14 mouse cellular contexts compared by ENCODE assay signal in genomic region chr3:138787758-138788488, GRCm38 (mm10). TPM values are rescaled to one million over a fixed set of nuclear protein-coding genes. Genes with fewer than 3 reads are reported as not detected.
DNase-seq lines count a peak whose midpoint lies in the region; ATAC-seq lines count a peak whose summit lies in the region.
"Had no signal": no experiment of that assay in that cellular context is flagged by ENCODE, and none has a peak within 500 bp of the region (broad histone marks: within the 10 kb centered on the region; RNA-seq: fewer than 3 reads in every experiment).

No protein-coding gene starts in this region.

- WGBS in hindbrain, embryonic 13.5 days = 86% methylated on average over 18 of the region's 18 CpGs
- 83% methylated on average over 18 of the region's 18 CpGs for WGBS in hindbrain, embryonic 16.5 days
- 91% methylated on average over 18 of the region's 18 CpGs for WGBS in midbrain, embryonic 11.5 days
- 91% methylated on average over 18 of the region's 18 CpGs for WGBS in midbrain, embryonic 13.5 days
- WGBS in midbrain, embryonic 15.5 days = 86% methylated on average over 18 of the region's 18 CpGs

- H3K27ac ChIP-seq in hindbrain, embryonic 13.5 days = 0 out of 2 replicates have a peak overlapping the region, but pooled peaks have one; percentile 8
- no peak overlapping the region for H3K27ac ChIP-seq in hindbrain, embryonic 16.5 days (ENCODE audit: low read depth, low read length)
- H3K27ac ChIP-seq in midbrain, embryonic 11.5 days (ENCODE audit: low read depth, low read length) = no peak overlapping the region
- no peak overlapping the region for H3K27ac ChIP-seq in midbrain, embryonic 13.5 days
- H3K27ac ChIP-seq in midbrain, embryonic 15.5 days = 0 out of 2 replicates have a peak overlapping the region, but pooled peaks have one; percentile 45
- H3K27ac ChIP-seq: liver, embryonic 12.5 days; neural tube, embryonic 12.5 days had no signal

- no peak overlapping the region for H3K9ac ChIP-seq in hindbrain, embryonic 13.5 days
- no peak overlapping the region for H3K9ac ChIP-seq in hindbrain, embryonic 16.5 days (ENCODE audit: low read depth, low read length)
- no peak overlapping the region for H3K9ac ChIP-seq in midbrain, embryonic 11.5 days (ENCODE audit: low read length)
- H3K9ac ChIP-seq in midbrain, embryonic 13.5 days (replicated peaks) = no peak overlapping the region
- no peak overlapping the region for H3K9ac ChIP-seq in midbrain, embryonic 15.5 days
- H3K9ac ChIP-seq: hindbrain, embryonic 15.5 days; liver, embryonic 12.5 days; neural tube, embryonic 12.5 days had no signal

- DNase-seq in midbrain, embryonic 11.5 days (ENCODE audit: low spot score, missing footprints) = no peak
- DNase-seq in ZHBTc4 (ENCODE audit: low read depth, low spot score) (peak; percentile 76), MN1 (ENCODE audit: low spot score) (no peak)
- DNase-seq in spleen, adult 18-20 months = no peak
- DNase-seq: kidney, adult 2 months; retina, postnatal 1 day; thymus, postnatal 25 days had no signal

- ATAC-seq in hindbrain, embryonic 13.5 days (ENCODE audit: low FRiP score) = no peak
- no peak for ATAC-seq in hindbrain, embryonic 16.5 days
- ATAC-seq in midbrain, embryonic 11.5 days (ENCODE audit: low FRiP score) = peak; percentile 45; the same call in 1 of the 2 replicates
- ATAC-seq in midbrain, embryonic 13.5 days = no peak; the same call in 1 of the 2 replicates
- ATAC-seq in midbrain, embryonic 15.5 days (replicated peaks) = peak; percentile 10; the same call in 1 of the 2 replicates
- ATAC-seq: liver, embryonic 12.5 days had no signal

- H3K4me2 ChIP-seq in hindbrain, embryonic 13.5 days = no peak overlapping the region
- H3K4me2 ChIP-seq in hindbrain, embryonic 16.5 days (ENCODE audit: low read length) = no peak overlapping the region
- H3K4me2 ChIP-seq in midbrain, embryonic 11.5 days = no peak overlapping the region
- no peak overlapping the region for H3K4me2 ChIP-seq in midbrain, embryonic 13.5 days (replicated peaks)
- H3K4me2 ChIP-seq in midbrain, embryonic 15.5 days = no peak overlapping the region
- H3K4me2 ChIP-seq: hindbrain, embryonic 15.5 days; liver, embryonic 12.5 days; neural tube, embryonic 12.5 days had no signal

- peaks cover 30% of the 10 kb centered on the region for H3K4me1 ChIP-seq in hindbrain, embryonic 13.5 days (replicated peaks)
- peaks cover 12% of the 10 kb centered on the region for H3K4me1 ChIP-seq in hindbrain, embryonic 16.5 days (ENCODE audit: control insufficient read depth, insufficient read depth, low read depth, low read length)
- H3K4me1 ChIP-seq in midbrain, embryonic 11.5 days (ENCODE audit: control insufficient read depth, insufficient read depth, low read length) = peaks cover 6% of the 10 kb centered on the region
- H3K4me1 ChIP-seq in midbrain, embryonic 13.5 days (replicated peaks) = peaks cover 26% of the 10 kb centered on the region
- H3K4me1 ChIP-seq in midbrain, embryonic 15.5 days = peaks cover 16% of the 10 kb centered on the region
- H3K4me1 ChIP-seq: liver, embryonic 12.5 days had no signal

- no peaks in the 10 kb centered on the region for H3K36me3 ChIP-seq in hindbrain, embryonic 13.5 days
- H3K36me3 ChIP-seq in hindbrain, embryonic 16.5 days (ENCODE audit: control insufficient read depth, insufficient read depth, low read length) = no peaks in the 10 kb centered on the region
- H3K36me3 ChIP-seq in midbrain, embryonic 11.5 days (ENCODE audit: control insufficient read depth, insufficient read depth, low read length) = no peaks in the 10 kb centered on the region
- no peaks in the 10 kb centered on the region for H3K36me3 ChIP-seq in midbrain, embryonic 13.5 days
- H3K36me3 ChIP-seq in midbrain, embryonic 15.5 days (replicated peaks) = no peaks in the 10 kb centered on the region
- H3K36me3 ChIP-seq: hindbrain, embryonic 15.5 days; liver, embryonic 12.5 days had no signal

- no peaks in the 10 kb centered on the region for H3K27me3 ChIP-seq in hindbrain, embryonic 13.5 days
- H3K27me3 ChIP-seq in hindbrain, embryonic 16.5 days (replicated peaks; ENCODE audit: control insufficient read depth, insufficient read depth, low read length) = no peaks in the 10 kb centered on the region
- no peaks in the 10 kb centered on the region for H3K27me3 ChIP-seq in midbrain, embryonic 11.5 days (ENCODE audit: control insufficient read depth, insufficient read depth, low read length)
- H3K27me3 ChIP-seq in midbrain, embryonic 13.5 days = no peaks in the 10 kb centered on the region
- H3K27me3 ChIP-seq in midbrain, embryonic 15.5 days (replicated peaks) = no peaks in the 10 kb centered on the region
- H3K27me3 ChIP-seq: hindbrain, embryonic 15.5 days; liver, embryonic 12.5 days; neural tube, embryonic 12.5 days had no signal

- no peaks in the 10 kb centered on the region for H3K9me3 ChIP-seq in hindbrain, embryonic 13.5 days
- H3K9me3 ChIP-seq in hindbrain, embryonic 16.5 days (ENCODE audit: control insufficient read depth, low read length) = no peaks in the 10 kb centered on the region
- no peaks in the 10 kb centered on the region for H3K9me3 ChIP-seq in midbrain, embryonic 11.5 days (ENCODE audit: control insufficient read depth, low read length)
- H3K9me3 ChIP-seq in midbrain, embryonic 13.5 days = no peaks in the 10 kb centered on the region
- no peaks in the 10 kb centered on the region for H3K9me3 ChIP-seq in midbrain, embryonic 15.5 days
- H3K9me3 ChIP-seq: hindbrain, embryonic 15.5 days; liver, embryonic 12.5 days; neural tube, embryonic 12.5 days had no signal

- H3K4me3 ChIP-seq in hindbrain, embryonic 13.5 days = no peak overlapping the region
- H3K4me3 ChIP-seq in hindbrain, embryonic 16.5 days (ENCODE audit: low read length) = no peak overlapping the region
- no peak overlapping the region for H3K4me3 ChIP-seq in midbrain, embryonic 11.5 days (ENCODE audit: low read depth, low read length)
- H3K4me3 ChIP-seq in midbrain, embryonic 13.5 days (replicated peaks) = no peak overlapping the region
- no peak overlapping the region for H3K4me3 ChIP-seq in midbrain, embryonic 15.5 days
- H3K4me3 ChIP-seq: hindbrain, embryonic 15.5 days; liver, embryonic 12.5 days; neural tube, embryonic 12.5 days had no signal

RNA-seq across cellular contexts. Expression of gene Tspan5, which starts 45.9 kb away (rescaled TPM):
- 89.1 and 97.0 TPM in 2 replicates for polyA plus RNA-seq in hindbrain, embryonic 13.5 days (2015; fragmentation: Nextera tagmentation; extraction: Ambion mirVana)
- 86.9 and 93.7 TPM in 2 replicates for polyA plus RNA-seq in hindbrain, embryonic 16.5 days (2015; fragmentation: Nextera tagmentation; extraction: Ambion mirVana)
- polyA plus RNA-seq in midbrain, embryonic 11.5 days (2014; fragmentation: Nextera tagmentation; extraction: Ambion mirVana) = 46.6 and 48.6 TPM in 2 replicates
- 75.5 and 79.1 TPM in 2 replicates for polyA plus RNA-seq in midbrain, embryonic 13.5 days (2015; fragmentation: Nextera tagmentation; extraction: Ambion mirVana)
- polyA plus RNA-seq in midbrain, embryonic 15.5 days (2015; fragmentation: Nextera tagmentation; extraction: Ambion mirVana) = 102 and 105 TPM in 2 replicates

Comparison
In these comparisons a context has a peak if more than half of its experiments do, and no peak if none do; other contexts are left out.
1. ATAC-seq: peak in midbrain, embryonic 11.5 days (single experiment) and midbrain, embryonic 15.5 days (single experiment); none in hindbrain, embryonic 13.5 days (single experiment), hindbrain, embryonic 16.5 days (single experiment) and midbrain, embryonic 13.5 days (single experiment).
2. H3K27ac ChIP-seq: peak in hindbrain, embryonic 13.5 days (single experiment) and midbrain, embryonic 15.5 days (single experiment); none in hindbrain, embryonic 16.5 days (single experiment), midbrain, embryonic 11.5 days (single experiment) and midbrain, embryonic 13.5 days (single experiment).